Mouse (Mus musculus): ENCODE results near the gene Grm1.

DNA sequence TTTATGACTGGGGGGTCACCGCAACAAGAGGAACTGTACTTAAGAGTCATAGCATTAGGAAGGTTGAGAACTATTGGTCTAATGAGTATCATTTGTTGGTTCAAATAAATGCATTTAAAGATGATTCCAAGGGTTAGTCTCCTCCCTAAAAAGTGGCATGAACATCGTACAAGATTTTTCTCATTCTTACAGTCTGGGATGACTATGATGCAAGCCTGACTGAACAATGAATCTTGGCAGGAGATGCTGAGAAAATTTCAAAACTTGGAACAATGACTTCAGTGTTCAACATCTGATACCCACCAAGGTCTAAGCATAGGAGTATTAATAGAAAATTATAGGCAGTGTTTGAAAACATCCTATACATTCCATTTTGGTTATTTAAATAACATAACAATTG lies 264.1 kb downstream of the Grm1 start:
- TF ChIP-seq CTCF (IDR thresholded peaks at IDR 0.05; ENCODE audit: insufficient read depth, low read length), result no peak
- no peak for TF ChIP-seq POLR2A (IDR thresholded peaks at IDR 0.05; ENCODE audit: borderline replicate concordance, extremely low read depth, low read depth, low read length)

Data from lung, adult 2 months (tissue).